ENCODE assay signal across 21 mouse cellular contexts in the genomic region with DNA sequence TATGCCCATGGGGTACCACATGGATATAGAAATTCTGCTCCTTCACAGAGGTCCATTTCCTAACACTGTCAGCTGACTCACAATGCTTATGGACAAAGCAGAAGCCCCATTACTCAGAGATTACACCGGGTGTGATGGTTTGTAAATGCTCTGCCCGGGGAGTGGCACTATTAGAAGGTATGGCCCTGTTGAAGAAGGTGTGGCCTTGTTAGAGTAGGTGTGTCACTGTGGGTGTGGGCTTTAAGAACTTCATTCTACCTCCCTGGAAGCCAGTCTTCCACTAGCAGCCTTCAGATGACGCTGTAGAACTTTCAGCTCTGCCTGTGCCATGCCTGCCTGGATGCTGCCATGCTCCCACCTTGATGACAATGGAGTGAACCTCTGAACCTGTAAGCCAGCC. TPM values are rescaled to one million over a fixed set of nuclear protein-coding genes. Genes with fewer than 3 reads are reported as not detected.
DNase-seq lines count a peak whose midpoint lies in the region; ATAC-seq and TF ChIP-seq lines count a peak whose summit lies in the region.
"Had no signal": no experiment of that assay in that cellular context is flagged by ENCODE, and none has a peak within 500 bp of the region (broad histone marks: within the 10 kb centered on the region; RNA-seq: fewer than 3 reads in every experiment).

No protein-coding gene starts in this region.

- H3K9me3 ChIP-seq in intestine, postnatal 0 days (ENCODE audit: control insufficient read depth), result no peaks in the 10 kb centered on the region
- H3K9me3 ChIP-seq: forebrain, embryonic 13.5 days had no signal

- 48% methylated on average over 3 of the region's 3 CpGs for WGBS in intestine, postnatal 0 days

- H3K36me3 ChIP-seq in intestine, postnatal 0 days (ENCODE audit: control insufficient read depth, insufficient read depth), result 0 out of 2 replicates have a peak, but pooled peaks cover under 1% of the 10 kb centered on the region
- H3K36me3 ChIP-seq: embryonic facial prominence, embryonic 10.5 days; heart, embryonic 13.5 days; hindbrain, embryonic 12.5 days had no signal

- ATAC-seq in intestine, postnatal 0 days, result peak; percentile 36; the same call in 1 of the 2 replicates
- ATAC-seq: forebrain, embryonic 13.5 days; forebrain, postnatal 0 days; hindbrain, embryonic 16.5 days; Patski had no signal

- no peak for TF ChIP-seq CTCF in gastrocnemius, adult 2 months (IDR thresholded peaks at IDR 0.05)
- no peak for TF ChIP-seq CTCF in intestine, postnatal 0 days (IDR thresholded peaks at IDR 0.05; ENCODE audit: low read depth)

- no peak overlapping the region for H3K4me2 ChIP-seq in intestine, postnatal 0 days (replicated peaks; ENCODE audit: low read depth)
- H3K4me2 ChIP-seq: forebrain, embryonic 13.5 days; hindbrain, embryonic 12.5 days had no signal

- no peaks in the 10 kb centered on the region for H3K27me3 ChIP-seq in intestine, postnatal 0 days (replicated peaks; ENCODE audit: control insufficient read depth, insufficient read depth, low read length)
- H3K27me3 ChIP-seq: forebrain, embryonic 13.5 days; heart, embryonic 13.5 days; hindbrain, embryonic 12.5 days; Patski had no signal

- H3K9ac ChIP-seq in intestine, postnatal 0 days (ENCODE audit: low read depth, low read length), result no peak overlapping the region
- H3K9ac ChIP-seq: forebrain, embryonic 13.5 days; forebrain, postnatal 0 days; hindbrain, embryonic 12.5 days had no signal

- intact Hi-C loops in gastrocnemius, adult 2 months (cut with DNase I), result loop anchor here (5.0 kb wide), 1 partner anchor 33 kb away; a partner anchor contains a TSS

- peaks cover 29% of the 10 kb centered on the region for H3K4me1 ChIP-seq in brown adipose tissue, adult 24 weeks (ENCODE audit: control insufficient read depth, insufficient read depth, insufficient read length, low read length)
- no peaks in the 10 kb centered on the region; the same call in 1 of the 2 replicates for H3K4me1 ChIP-seq in intestine, postnatal 0 days (replicated peaks; ENCODE audit: control insufficient read depth, insufficient read depth, low read length)

- H3K4me3 ChIP-seq in gastrocnemius, adult 2 months, result no peak overlapping the region
- no peak overlapping the region for H3K4me3 ChIP-seq in brown adipose tissue, adult 24 weeks (ENCODE audit: insufficient read depth, low read depth, low read length)
- no peak overlapping the region for H3K4me3 ChIP-seq in intestine, postnatal 0 days (ENCODE audit: low read depth, low read length)
- H3K4me3 ChIP-seq: embryonic facial prominence, embryonic 10.5 days; forebrain, embryonic 13.5 days; heart, embryonic 13.5 days; hindbrain, embryonic 12.5 days had no signal

- H3K27ac ChIP-seq in gastrocnemius, adult 2 months, result peak overlapping the region; percentile 77
- peak overlapping the region; percentile 80 for H3K27ac ChIP-seq in brown adipose tissue, adult 24 weeks (replicated peaks; ENCODE audit: low read depth, low read length)
- no peak overlapping the region for H3K27ac ChIP-seq in intestine, postnatal 0 days (ENCODE audit: low read depth, low read length)
- H3K27ac ChIP-seq: embryonic facial prominence, embryonic 10.5 days; forebrain, embryonic 13.5 days; hindbrain, embryonic 12.5 days had no signal

- no peak for DNase-seq in gastrocnemius, adult 2 months
- no peak for DNase-seq in gastrocnemius, adult 8-10 months (ENCODE audit: low spot score in 2 of 2)
- peak; percentile 29 for DNase-seq in 416B (ENCODE audit: low read depth)
- no peak for DNase-seq in cerebellum, adult 11-12 months
- no peak for DNase-seq in frontal cortex, postnatal 25 days (ENCODE audit: low spot score in 2 of 2)
- no peak for DNase-seq in right cerebral cortex, adult 2 months (ENCODE audit: low spot score in 2 of 2)
- DNase-seq: adrenal gland, postnatal 10 days; cerebellum, adult 18-20 months; cerebellum, adult 9-11 months; cerebellum, postnatal 36 days; forebrain, postnatal 0 days; gastrocnemius, postnatal 10 days; heart, postnatal 36 days had no signal

RNA-seq across cellular contexts. Expression of a gene that starts 32.3 kb away (rescaled TPM):
- total RNA-seq in gastrocnemius, adult 2 months (2021), result 10 to 100 TPM; 13.0 to 29.3 TPM
- 10 to 100 TPM; 12.7 to 14.4 (median 13.4) TPM for total RNA-seq in gastrocnemius, adult 8-10 months (2022)
- polyA plus RNA-seq in brown adipose tissue, adult 24 weeks (2012; ENCODE audit: insufficient read depth, insufficient read length, missing spikeins), result 6.6 and 8.9 TPM in 2 replicates
- polyA plus RNA-seq in intestine, postnatal 0 days (2015; fragmentation: Nextera tagmentation; extraction: Ambion mirVana), result 3.2 and 4.1 TPM in 2 replicates
